Mouse (Mus musculus): ENCODE measurements around the gene Gm11172. TPM values are rescaled to one million over a fixed set of nuclear protein-coding genes. Genes with fewer than 3 reads are reported as not detected.
A peak's percentile ranks its signal among the peaks of the same experiment; 100 is the strongest.
"Not testable (repeated sequence)": the region's sequence is repeated elsewhere in the genome, so short reads cannot be mapped to it uniquely, and the experiment has no call there.

Gm11172 gene
- total RNA-seq, 1 experiment from 2014 or later, result not detected

DNA sequence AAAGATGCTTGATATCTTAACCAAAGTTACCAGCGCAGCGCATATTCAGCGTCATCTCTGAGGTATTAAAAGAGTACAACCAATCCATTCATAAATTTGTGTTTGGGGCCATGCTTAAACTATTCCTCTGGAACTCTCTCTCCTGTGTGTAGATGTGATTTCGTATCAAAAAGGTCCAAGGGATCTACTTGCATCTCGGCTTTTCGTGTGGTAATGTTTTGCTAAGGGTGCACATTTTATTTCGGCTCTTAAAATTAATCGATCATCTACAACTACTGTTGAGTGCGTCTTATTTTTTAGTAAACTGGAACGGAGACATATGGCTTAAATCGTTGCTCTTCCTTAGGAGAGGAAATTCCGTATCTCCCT lies 21.8 kb downstream of the Gm11172 start:
- DNase-seq, result no peak

DNA sequence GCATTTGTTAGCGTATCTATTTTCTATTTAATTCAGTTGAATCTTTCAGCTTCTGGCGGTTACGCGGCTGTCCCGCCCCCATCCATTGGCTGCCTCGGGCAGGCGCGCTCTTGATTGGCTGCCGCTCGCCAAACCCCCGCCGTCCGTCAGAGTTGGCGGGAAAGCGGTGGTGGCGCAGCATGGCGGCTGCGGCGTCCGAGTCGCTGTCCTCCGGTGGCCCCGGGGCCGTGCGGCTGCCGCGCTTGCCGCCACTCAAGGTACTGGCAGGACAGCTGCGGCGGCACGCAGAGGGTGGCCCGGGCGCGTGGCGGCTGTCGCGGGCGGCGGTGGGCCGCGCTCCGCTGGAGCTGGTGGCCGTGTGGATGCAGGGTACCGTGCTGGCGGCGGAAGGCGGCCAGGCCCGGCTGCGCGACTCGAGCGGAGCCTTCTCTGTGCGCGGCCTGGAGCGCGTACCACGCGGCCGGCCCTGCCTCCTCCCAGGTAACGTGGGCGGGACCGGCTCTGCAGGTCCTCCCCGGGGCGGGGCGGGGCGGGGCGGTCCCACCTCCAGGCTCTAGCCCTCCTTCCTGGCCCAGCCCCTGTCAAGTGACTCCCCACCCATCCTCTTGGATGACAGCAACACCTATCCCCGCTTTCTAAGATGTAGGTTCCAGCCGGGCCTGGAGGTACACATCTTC lies 22.3 kb downstream of the Gm11172 start, which contains the start of gene Rmi2:
Rmi2 (plus strand) TSS at position 149 of the 677 bp plus-strand sequence.
- DNase-seq, result peak; percentile 90

DNA sequence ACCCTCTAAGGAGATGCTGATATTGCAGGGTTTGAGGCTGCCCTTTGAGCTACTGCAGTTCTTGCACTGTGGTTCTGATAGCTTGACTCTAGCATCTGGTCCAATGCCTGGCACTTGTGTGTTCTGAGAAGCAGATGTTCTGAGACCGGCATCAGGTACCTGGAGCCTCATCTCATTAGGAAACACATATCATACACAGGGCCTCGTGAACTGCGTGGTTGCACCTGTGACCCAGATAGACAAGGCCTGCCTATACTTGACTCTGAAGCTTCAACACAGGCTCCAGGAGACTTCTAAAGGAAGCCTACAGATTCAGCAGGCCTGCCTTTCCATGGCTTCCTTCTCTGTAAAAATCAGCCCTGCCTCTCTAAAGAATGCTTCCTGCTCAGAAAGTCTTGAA lies 23.7 kb downstream of the Gm11172 start:
- no peak for DNase-seq

DNA sequence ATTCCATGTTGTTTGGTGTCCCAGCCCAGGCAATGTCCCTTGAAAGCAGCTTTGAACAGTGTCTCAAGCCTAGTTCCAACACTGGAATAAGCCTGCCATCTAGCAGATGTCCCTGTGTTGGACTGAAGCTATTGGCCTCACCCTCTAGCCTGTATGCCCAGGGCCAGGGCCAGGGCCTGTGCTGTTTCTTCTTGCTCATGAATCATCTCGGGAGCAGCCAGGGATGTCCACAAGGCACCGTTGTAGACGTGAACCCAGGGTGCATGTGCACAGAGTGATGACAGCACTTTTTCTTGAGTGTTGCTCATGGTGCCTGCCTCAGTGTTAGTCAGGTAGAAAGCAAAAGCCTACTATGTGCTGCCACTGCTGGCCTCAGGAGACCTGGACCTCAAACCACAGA lies 24.5 kb downstream of the Gm11172 start:
- DNase-seq, result no peak

DNA sequence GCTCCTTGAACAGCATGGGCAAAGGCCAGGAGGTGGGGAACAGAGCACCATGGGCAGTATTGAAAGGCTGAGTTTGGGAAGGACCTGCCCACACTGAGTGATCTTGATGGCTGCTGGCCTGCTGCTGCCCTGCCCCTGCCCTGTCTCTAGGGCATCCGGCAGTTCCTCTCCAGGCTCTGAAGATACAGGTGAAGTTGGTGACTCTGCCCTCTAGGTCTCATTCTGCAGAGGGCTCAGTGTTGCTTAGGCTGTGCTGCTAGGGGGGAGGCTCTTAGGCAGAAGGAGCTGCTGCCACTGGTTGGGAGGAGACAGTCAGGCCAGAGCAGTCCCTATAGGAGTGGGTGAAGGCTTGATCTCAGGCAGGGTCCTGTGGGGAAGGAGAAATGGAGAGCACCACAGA lies 25.2 kb downstream of the Gm11172 start:
- no peak for DNase-seq

DNA sequence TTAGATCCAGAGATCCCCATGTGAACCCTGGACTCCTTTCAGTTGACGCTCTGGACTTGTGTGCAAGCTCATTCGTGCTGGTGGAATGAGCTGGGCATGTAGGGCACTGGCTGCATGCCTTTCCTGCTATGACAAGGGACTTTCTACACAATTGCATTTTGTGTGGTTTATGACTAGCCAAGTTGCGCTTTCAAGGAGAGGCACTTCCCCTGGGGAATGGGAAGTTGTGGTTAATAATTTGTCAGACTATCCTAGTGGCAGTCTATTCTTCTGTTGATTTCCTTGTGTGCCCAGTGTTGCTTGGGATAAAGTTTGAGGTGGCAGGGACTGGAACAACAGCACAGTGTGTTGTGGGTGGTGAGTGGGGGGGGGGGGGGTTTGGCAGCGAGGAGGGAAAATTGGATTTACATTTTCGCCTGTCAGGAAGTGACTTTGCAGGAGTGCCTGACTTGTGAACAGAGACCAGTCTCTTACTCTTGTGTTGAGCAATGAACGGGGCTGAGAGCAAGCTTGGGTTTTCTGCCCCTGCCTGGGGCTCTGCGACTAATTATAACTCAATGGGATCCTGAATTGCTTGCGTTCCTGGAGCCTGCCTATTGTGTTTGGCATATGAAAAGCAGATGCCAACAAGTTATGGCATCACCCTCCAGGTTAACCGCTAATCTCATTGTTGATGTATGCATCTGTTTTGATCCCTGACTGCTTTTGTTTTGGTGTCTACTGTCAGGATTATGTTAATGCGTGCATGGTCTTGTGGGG lies 26.0 kb downstream of the Gm11172 start:
- no peak for DNase-seq

DNA sequence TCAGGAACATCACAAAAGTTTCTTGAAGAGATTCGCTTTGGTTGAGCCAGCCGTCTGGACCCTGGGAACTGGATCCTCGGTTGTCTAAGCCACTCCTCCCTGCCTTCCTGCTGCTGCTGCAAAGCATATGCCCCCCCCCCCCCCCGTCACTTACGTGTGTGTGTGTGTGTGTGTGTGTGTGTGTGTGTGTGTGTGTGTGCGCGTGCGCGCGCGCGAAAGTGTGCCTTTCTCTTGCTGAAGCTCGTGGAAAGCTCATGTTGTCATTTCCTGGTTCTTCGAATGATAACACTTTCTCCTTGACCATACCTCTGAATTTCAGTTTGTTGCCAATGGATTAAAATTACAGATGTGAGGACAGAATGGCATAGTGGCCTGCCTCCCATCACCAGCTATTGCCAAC lies 27.3 kb downstream of the Gm11172 start:
- DNase-seq, result no peak

DNA sequence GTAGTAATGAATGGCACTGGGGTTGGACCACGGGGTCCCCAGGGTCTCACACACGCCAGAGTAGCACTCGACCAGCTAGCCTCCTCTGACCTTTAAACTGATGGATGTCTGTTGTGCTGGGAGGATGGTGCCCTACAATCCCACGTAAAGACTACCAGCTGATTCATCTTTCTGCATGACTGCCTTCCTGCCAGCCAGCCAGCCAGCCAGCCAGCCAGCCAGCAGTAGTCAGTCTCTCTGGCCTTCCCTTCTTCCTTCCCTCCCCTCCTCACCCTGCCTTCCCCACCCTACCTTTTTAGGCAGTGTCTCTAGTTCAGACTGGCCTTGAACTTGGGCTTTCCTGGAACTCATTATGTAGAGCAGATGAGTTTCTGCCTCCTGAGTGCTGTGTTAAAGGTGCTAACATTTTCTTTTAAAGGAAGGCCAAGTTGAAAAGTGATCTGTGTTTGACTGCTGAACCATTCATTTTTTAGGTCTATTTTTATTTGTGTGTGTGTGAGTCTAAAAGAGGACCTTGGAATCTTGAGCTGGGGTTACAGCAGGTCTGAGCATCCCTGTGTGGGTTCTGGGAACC lies 29.7 kb downstream of the Gm11172 start:
- DNase-seq, result peak; percentile 35

DNA sequence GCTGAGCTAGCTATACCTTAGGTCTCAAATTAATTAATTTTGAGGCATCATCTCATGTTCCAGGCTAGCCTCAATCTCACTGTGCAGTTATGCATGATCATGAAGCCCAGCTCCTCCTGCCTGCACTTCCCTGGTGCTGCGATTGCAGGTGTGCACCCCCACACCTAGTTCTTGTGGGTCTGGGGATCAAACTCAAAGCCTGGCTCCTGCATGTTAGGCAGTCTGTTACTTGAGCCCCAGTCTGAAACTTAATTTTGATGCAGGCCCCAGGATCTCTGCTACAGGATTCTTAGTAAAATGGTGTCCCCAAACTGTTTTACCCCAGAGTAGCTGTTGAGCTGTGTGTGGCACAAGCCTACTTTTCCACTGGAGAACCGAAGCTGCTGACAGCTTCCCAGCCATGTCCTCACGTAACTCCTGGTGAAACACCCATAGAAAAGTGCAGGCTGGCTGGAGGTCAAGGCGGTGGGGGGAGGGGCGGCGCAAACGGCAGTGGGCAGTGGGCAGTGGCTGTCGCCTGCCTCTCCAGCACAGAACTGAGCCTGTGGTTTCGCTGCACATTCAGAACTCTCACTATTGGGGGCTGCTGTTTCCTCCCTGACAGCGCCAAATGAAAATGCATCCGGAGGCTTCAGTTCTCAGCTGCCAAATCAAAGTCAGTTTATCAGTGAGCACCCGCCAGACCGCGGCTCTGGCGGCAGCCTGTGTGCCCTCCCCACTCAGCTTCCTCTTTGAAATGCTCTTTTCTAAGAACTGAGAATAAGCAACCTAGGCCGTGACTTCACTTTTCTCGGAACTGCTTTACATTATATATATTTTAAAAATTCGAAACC lies 31.0 kb downstream of the Gm11172 start:
- DNase-seq, result peak; percentile 50

DNA sequence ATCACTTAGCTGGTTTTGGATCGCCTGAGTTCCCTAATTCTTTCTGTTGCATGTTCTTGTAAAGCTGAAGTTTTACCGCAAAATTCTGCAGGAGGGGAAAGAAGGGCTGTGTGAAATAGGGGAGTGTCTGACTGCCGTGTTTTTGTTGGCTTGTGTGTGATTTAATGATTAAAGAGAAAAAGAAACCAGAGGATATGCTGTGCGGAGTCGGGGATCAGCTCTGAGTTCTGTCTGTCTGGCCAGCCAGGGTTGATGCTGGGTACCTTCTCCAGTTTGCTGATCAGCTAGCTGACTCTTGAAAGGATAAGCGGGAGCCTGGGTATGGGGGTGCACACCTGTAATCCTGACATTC lies 31.6 kb downstream of the Gm11172 start:
- DNase-seq, result no peak

DNA sequence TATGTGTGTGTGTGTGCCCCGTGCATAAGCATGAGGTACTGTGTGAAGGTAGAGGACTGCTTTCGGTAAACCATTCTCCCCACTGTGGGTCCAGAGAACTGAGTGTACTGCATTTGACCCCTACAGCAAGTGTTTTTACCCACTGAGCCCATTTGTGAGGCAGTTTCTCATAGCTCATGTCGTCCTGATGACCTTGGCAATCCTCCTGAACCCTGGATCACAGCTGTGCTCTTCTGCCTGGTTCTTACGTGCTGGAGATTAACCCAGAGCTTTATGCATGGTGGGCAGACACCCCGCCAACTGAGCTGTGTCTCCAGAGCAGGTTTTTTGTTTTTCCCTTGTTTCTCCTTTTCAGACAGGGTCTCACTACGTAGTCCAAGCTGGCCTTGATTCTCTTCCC lies 33.2 kb downstream of the Gm11172 start:
- DNase-seq, result no peak

DNA sequence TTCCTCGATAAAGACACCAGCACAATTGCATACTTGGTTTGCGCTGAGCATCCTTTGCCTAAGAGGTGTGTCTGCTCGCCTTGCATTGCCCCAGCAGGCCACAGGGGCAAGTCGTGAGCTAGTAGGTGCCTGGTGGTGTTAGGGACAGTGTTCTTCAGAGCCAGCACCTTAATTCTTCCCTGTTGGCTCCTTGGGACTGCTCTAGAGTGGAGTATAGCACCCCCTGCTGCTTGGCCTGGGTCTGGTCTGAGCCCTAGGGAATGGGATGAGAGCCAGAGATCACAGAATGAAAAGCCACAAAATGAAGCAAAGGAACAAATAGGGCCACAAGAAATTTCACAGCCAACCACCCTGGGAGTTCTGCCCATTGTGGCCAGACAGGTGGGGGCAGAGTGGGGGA lies 33.8 kb downstream of the Gm11172 start:
- peak; percentile 70 for DNase-seq

DNA sequence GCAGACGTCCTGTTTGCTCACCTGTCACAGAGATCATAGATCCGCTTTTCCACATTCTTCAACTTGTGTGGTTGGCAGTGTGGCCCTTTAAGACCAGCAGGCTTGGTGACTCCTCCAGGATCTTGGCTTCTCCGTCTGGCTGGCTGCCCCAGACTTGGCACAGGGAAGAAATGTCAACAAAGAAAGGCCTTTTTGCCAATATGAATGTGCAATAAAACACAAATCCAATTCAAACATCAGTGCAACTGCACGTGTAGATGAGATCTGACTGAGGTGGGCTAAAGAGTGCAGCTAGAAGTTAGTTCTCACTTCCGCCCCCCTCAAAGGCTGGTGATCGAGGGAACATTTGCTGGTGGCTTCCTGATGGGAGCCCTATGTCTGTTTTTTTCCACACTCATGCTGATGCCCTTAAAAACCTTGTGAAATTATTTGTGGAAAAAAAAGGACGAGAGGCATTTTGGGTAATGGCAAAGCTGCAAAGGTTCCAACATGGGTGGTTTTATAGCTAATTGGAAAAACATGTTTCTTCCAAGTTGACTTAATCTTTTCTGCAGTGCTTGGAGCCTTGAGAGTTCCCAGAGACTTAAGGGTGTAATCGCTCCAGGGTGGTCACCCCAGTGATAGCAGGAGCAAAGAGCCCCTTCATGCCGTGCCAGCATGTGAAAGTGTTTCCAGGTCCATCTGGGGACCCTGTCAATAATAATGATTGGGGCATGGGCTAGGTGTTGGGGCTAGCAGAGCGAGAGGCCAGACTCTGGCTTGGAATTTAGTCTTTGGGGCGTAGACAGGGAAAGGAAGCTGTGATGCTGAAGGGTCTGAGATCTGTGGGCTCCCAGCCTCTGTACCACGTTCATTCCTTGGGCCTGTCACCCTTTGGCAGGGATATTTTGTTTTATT lies 37.5 kb downstream of the Gm11172 start:
- DNase-seq, result peak; percentile 81

DNA sequence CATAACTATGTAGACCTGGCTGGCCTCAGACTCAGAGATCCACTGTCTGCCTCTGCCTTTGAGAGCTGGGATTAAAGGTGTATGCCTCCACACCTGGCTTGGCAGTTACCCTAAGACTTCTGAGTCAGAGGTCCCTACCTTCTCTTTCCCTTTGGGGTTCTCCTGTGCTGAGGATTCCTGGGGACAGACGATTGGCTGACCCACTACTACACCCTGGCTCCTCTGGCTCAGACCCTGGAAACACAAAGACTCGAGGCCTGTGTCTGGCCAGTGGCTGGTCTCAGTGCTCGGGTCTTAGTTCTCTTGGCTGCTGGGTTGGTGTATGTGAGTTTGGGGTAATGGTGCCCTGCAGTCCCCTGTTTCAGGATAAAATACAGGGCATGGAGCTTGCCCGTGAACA lies 38.2 kb downstream of the Gm11172 start:
- DNase-seq, result no peak

DNA sequence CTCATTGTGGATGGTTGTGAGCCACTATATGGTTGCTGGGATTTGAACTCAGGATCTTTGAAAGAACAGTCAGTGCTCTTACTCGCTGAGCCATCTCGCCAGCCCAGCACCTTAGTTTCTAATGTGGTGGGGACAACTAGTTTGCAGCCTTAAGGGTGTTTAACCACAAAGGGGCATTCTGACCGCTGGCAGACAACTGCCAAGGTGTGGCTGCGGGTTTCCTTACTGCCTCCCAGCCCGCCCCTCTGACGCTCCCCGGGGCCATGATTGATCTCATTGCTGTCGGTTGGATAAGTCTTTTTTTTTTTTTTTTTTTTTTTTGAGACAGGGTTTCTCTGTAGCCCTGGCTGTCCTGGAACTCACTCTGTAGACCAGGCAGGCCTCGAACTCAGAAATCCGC lies 39.5 kb downstream of the Gm11172 start:
- not testable (repeated sequence) for DNase-seq

DNA sequence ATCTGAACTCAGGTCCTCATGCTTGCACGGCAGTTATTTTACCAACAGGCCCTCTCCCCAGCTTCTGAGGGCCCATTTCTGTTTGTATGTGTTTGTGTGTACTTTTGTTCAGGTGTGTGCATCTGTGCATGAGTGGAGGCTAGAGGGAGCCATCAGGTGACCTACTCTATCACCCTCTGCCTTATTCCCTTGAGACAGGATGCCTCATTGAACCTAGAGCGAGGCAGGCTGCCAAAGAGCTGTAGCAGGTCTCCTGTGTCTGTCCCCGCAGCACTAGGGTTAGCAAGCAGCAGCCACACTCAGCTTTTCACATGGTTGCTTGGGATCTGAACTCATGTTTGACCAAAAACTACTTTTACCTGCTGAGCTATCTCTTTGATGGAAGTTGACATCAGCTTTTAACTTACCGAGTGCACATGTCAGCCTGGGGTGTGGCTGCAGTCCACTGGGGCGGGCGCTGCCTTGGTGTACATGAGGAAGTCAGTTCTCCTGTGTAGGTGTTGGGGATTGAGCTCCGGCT lies 47.1 kb downstream of the Gm11172 start:
- no peak for DNase-seq

DNA sequence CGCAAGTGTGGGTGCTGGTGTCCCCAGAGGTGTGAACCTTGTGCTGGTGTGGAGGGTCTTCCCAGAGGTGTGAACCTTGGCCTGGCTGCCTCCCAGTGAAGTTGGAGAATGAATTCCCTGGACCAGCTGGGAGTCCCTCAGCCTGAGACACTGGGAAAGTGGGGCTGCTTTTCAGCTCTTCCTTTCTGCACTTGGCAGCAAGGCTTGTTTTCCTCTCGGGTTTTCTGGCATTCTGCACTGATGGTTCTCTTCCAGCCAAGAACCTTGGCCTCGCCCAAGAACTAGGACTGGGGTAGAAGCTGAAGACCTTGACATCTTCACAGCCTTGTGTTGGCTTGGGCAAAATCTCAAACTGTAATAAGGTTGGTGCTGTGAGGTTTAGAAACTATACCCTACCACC lies 48.7 kb downstream of the Gm11172 start:
- DNase-seq, result no peak

Data from adrenal gland, postnatal 25 days (tissue).